Mouse (Mus musculus): Measurements from ENCODE around the gene Abca14. TPM values are rescaled to one million over a fixed set of nuclear protein-coding genes. Genes with fewer than 3 reads are reported as not detected.

Gene Abca14
- polyA plus RNA-seq, 1 experiment, result 0.20 TPM

DNA sequence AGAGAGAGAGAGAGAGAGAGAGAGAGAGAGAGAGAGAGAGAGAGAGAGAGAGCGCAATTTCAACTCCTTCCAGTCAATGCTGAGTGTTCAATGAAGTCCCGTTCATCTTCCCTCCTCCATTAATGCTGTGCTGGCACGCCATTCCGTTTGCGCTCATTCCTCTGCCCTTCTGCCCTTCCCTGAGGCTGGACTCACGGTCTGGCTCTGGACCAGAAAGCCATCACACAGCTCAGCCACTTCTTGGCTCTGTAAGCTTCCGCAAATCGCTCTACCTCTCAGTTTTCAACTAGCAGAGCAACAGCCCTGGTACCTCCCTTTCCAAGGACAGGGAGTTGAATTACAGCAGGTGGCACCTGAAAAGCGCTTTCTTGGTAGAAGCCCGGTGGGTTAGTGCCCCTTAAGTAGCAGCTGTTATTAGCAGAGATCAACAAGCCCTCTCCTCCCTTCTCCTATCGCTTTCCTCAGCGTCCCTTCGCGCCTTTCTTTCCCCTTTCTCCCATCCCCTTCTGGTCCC lies 2.5 kb upstream of the Abca14 start:
- WGBS, result 3% methylated on average over 14 of the region's 14 CpGs
- no peak overlapping the region for H3K27ac ChIP-seq (ENCODE audit: insufficient read depth, low read depth, low read length)
- no peak for TF ChIP-seq POLR2A (IDR thresholded peaks at IDR 0.05; ENCODE audit: low read depth, low read length)
- TF ChIP-seq CTCF (IDR thresholded peaks at IDR 0.05; ENCODE audit: extremely low read depth, insufficient read length, insufficient replicate concordance, low read depth, low read length), result no peak

DNA sequence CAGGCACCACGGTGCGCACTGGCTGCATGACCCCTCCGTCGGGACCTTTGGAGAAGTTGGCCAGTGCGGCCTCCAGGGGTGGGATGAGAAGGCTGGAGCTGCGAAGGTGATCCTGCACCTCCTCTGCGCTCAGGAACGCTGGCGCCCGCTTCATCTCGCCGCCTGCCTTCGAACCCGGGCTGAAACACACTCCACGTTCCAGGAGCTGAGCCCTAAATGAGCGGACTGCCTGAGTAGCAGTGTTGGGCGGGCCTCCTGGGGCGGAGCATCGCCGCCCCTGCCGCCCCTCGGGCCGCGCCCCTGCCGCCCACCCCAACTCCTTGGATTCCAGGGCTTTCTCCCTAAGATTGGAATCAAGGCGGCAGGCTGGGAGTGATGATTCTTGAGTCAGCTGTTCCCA lies 2.0 kb upstream of the Abca14 start, which contains the start of gene Crym:
Crym (minus strand) TSS at position 341 of the 400 bp plus-strand sequence.
- 13% methylated on average over 26 of the region's 26 CpGs for WGBS
- H3K4me3 ChIP-seq (ENCODE audit: low read depth, low read length), result peak within 1 kb of the TSS; percentile 52

More for the DNA sequence above, 2.5 kb upstream of the Abca14 start:
- Histone ChIP-seq H3K36me3 (ENCODE audit: control insufficient read depth, insufficient read depth, low read length) (no peaks in the 10 kb centered on the region), H3K4me1 (ENCODE audit: control insufficient read depth, insufficient read depth, insufficient read length, low read length) (peaks cover 8% of the 10 kb centered on the region), H3K27me3 (ENCODE audit: control insufficient read depth, insufficient read depth, low read length) (no peaks in the 10 kb centered on the region), H3K4me3 (ENCODE audit: low read depth, low read length) (peak overlapping the region; percentile 52)

DNA sequence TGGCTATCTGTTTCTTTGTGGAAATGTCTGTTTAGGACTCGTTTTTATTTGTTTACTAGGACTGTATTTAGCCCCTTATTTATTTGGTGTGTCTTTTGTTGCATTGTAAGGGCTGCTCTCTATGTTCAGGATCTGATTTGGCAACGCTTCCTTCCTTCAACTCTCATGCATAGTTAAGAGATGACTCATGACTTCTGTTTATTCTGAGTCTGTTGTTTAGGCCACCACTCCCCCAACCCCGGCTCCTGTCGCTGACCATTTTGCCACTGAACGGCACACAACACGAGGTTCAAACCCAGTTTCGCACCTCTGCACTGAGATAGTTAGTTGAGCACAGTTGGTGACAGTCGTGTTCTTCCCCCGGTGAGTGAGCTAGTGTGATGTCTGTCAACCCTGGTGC lies 2.2 kb downstream of the Abca14 start:
- Histone ChIP-seq H3K4me3 (ENCODE audit: low read depth, low read length) (no peak overlapping the region), H3K27ac (ENCODE audit: insufficient read depth, low read depth, low read length) (no peak overlapping the region), H3K36me3 (ENCODE audit: control insufficient read depth, insufficient read depth, low read length) (no peaks in the 10 kb centered on the region), H3K27me3 (ENCODE audit: control insufficient read depth, insufficient read depth, low read length) (no peaks in the 10 kb centered on the region), H3K4me1 (ENCODE audit: control insufficient read depth, insufficient read depth, insufficient read length, low read length) (peaks cover 5% of the 10 kb centered on the region)
- 41% methylated on average over 9 of the region's 9 CpGs for WGBS
- TF ChIP-seq CTCF (IDR thresholded peaks at IDR 0.05; ENCODE audit: extremely low read depth, insufficient read length, insufficient replicate concordance, low read depth, low read length) (no peak), POLR2A (IDR thresholded peaks at IDR 0.05; ENCODE audit: low read depth, low read length) (no peak)

More for the DNA sequence above, 2.0 kb upstream of the Abca14 start, which contains the start of gene Crym:
- Histone ChIP-seq H3K27ac (ENCODE audit: insufficient read depth, low read depth, low read length) (no peak within 1 kb of the TSS), H3K36me3 (ENCODE audit: control insufficient read depth, insufficient read depth, low read length) (no peaks in the 10 kb centered on the region), H3K4me1 (ENCODE audit: control insufficient read depth, insufficient read depth, insufficient read length, low read length) (peaks cover 8% of the 10 kb centered on the region), H3K27me3 (ENCODE audit: control insufficient read depth, insufficient read depth, low read length) (no peaks in the 10 kb centered on the region)
- TF ChIP-seq POLR2A (IDR thresholded peaks at IDR 0.05; ENCODE audit: low read depth, low read length), result no peak
- TF ChIP-seq CTCF (IDR thresholded peaks at IDR 0.05; ENCODE audit: extremely low read depth, insufficient read length, insufficient replicate concordance, low read depth, low read length), result no peak

DNA sequence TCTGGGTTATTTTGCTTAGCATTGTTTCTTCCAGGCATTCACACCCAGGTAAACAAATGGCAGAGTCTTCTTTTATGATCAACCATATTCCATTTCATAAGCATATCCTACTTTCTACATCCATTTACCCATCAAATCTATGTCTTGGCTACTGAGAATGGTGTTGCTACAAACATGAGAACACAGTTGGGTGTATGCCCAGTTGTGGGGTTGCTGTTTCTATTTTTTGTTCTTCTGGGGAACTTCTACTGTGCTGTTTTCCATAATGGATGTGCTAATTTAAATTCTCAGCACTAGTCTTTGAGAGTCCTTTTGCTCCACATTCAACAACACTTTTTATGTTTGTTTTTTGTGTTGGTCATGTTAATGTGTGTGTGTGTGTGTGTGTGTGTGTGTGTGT lies 24.8 kb downstream of the Abca14 start:
- Histone ChIP-seq H3K36me3 (ENCODE audit: control insufficient read depth, insufficient read depth, low read length) (no peaks in the 10 kb centered on the region), H3K4me3 (ENCODE audit: low read depth, low read length) (no peak overlapping the region), H3K27ac (ENCODE audit: insufficient read depth, low read depth, low read length) (no peak overlapping the region), H3K27me3 (ENCODE audit: control insufficient read depth, insufficient read depth, low read length) (no peaks in the 10 kb centered on the region), H3K4me1 (ENCODE audit: control insufficient read depth, insufficient read depth, insufficient read length, low read length) (no peaks in the 10 kb centered on the region)
- no peak for TF ChIP-seq CTCF (IDR thresholded peaks at IDR 0.05; ENCODE audit: extremely low read depth, insufficient read length, insufficient replicate concordance, low read depth, low read length)
- TF ChIP-seq POLR2A (IDR thresholded peaks at IDR 0.05; ENCODE audit: low read depth, low read length), result no peak

DNA sequence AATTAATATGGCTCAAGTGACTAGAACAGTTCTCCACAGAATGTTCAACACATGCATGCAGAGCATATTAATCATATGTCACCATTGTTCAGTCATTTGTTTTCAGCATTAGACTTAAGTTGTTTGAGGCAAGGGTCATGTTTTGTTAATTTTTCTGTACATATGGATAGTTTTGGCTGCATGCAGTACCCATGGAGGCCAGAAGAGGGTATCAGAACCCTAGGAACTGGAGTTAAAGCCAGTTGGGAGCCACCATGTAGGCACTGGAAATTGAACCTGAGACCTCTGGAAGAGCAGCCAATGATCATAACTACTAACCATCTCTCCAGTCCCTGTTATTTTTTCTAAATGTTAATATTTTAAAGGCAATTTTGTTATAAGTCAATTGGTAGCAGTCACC lies 37.3 kb downstream of the Abca14 start:
- no peak overlapping the region for H3K27ac ChIP-seq (ENCODE audit: insufficient read depth, low read depth, low read length)
- TF ChIP-seq POLR2A (IDR thresholded peaks at IDR 0.05; ENCODE audit: low read depth, low read length), result no peak
- TF ChIP-seq CTCF (IDR thresholded peaks at IDR 0.05; ENCODE audit: extremely low read depth, insufficient read length, insufficient replicate concordance, low read depth, low read length), result peak; percentile 28; the same call in 1 of the 2 replicates
- no peaks in the 10 kb centered on the region for H3K27me3 ChIP-seq (ENCODE audit: control insufficient read depth, insufficient read depth, low read length)
- no peak overlapping the region for H3K4me3 ChIP-seq (ENCODE audit: low read depth, low read length)
- H3K4me1 ChIP-seq (ENCODE audit: control insufficient read depth, insufficient read depth, insufficient read length, low read length), result no peaks in the 10 kb centered on the region
- H3K36me3 ChIP-seq (ENCODE audit: control insufficient read depth, insufficient read depth, low read length), result no peaks in the 10 kb centered on the region

- no peaks in the 10 kb centered on the region for H3K36me3 ChIP-seq (ENCODE audit: control insufficient read depth, insufficient read depth, low read length)
- WGBS, result 75% methylated on average over 7 of the region's 7 CpGs
- no peaks in the 10 kb centered on the region for H3K4me1 ChIP-seq (ENCODE audit: control insufficient read depth, insufficient read depth, insufficient read length, low read length)
- H3K27me3 ChIP-seq (ENCODE audit: control insufficient read depth, insufficient read depth, low read length), result no peaks in the 10 kb centered on the region
- no peak overlapping the region for H3K4me3 ChIP-seq (ENCODE audit: low read depth, low read length)
- TF ChIP-seq CTCF (IDR thresholded peaks at IDR 0.05; ENCODE audit: extremely low read depth, insufficient read length, insufficient replicate concordance, low read depth, low read length), result no peak
- no peak for TF ChIP-seq POLR2A (IDR thresholded peaks at IDR 0.05; ENCODE audit: low read depth, low read length)
- no peak overlapping the region for H3K27ac ChIP-seq (ENCODE audit: insufficient read depth, low read depth, low read length)
Observed at GRCm38 (mm10) chr7:120271135-120271991, 67.6 kb downstream of the Abca14 start.

- H3K27ac ChIP-seq (ENCODE audit: insufficient read depth, low read depth, low read length), result no peak overlapping the region
- 35% methylated on average over 7 of the region's 7 CpGs for WGBS
- no peaks in the 10 kb centered on the region for H3K27me3 ChIP-seq (ENCODE audit: control insufficient read depth, insufficient read depth, low read length)
- no peaks in the 10 kb centered on the region for H3K4me1 ChIP-seq (ENCODE audit: control insufficient read depth, insufficient read depth, insufficient read length, low read length)
- no peak for TF ChIP-seq CTCF (IDR thresholded peaks at IDR 0.05; ENCODE audit: extremely low read depth, insufficient read length, insufficient replicate concordance, low read depth, low read length)
- TF ChIP-seq POLR2A (IDR thresholded peaks at IDR 0.05; ENCODE audit: low read depth, low read length), result no peak
- H3K36me3 ChIP-seq (ENCODE audit: control insufficient read depth, insufficient read depth, low read length), result no peaks in the 10 kb centered on the region
- H3K4me3 ChIP-seq (ENCODE audit: low read depth, low read length), result no peak overlapping the region
Observed at GRCm38 (mm10) chr7:120272110-120272509, 68.3 kb downstream of the Abca14 start.
